Mouse (Mus musculus): ENCODE data around the gene Fmnl1. TPM values are rescaled to one million over a fixed set of nuclear protein-coding genes. Genes with fewer than 3 reads are reported as not detected.

The Fmnl1 gene
- polyA plus RNA-seq, 1 experiment from 2014 or later: 1.1 TPM

GRCm38 (mm10) chr11:103140763-103141100 is 30.2 kb upstream of the Fmnl1 start:
- Histone ChIP-seq H3K36me3 (ENCODE audit: control insufficient read depth, insufficient read depth, low read length) (0 out of 2 replicates have a peak, but pooled peaks cover 8% of the 10 kb centered on the region), H3K4me3 (ENCODE audit: low read depth, low read length) (no peak overlapping the region), H3K4me1 (ENCODE audit: control insufficient read depth, insufficient read depth, low read length) (peaks cover 36% of the 10 kb centered on the region), H3K9me3 (replicated peaks; ENCODE audit: control insufficient read depth, low read length) (no peaks in the 10 kb centered on the region), H3K4me2 (no peak overlapping the region), H3K27me3 (ENCODE audit: control insufficient read depth, insufficient read depth, low read length) (no peaks in the 10 kb centered on the region), H3K27ac (ENCODE audit: low read depth, low read length) (peak overlapping the region; percentile 82; the same call in 1 of the 2 replicates), H3K9ac (ENCODE audit: low read depth, low read length) (no peak overlapping the region)
- ATAC-seq (replicated peaks; ENCODE audit: insufficient number of reproducible peaks, low FRiP score, low TSS enrichment): no peak
- 54% methylated on average over 6 of the region's 6 CpGs for WGBS (ENCODE audit: insufficient replicate concordance)

GRCm38 (mm10) chr11:103141101-103141943 is 29.6 kb upstream of the Fmnl1 start:
- Histone ChIP-seq H3K27ac (ENCODE audit: low read depth, low read length) (peak overlapping the region; percentile 82), H3K9me3 (replicated peaks; ENCODE audit: control insufficient read depth, low read length) (no peaks in the 10 kb centered on the region), H3K27me3 (ENCODE audit: control insufficient read depth, insufficient read depth, low read length) (no peaks in the 10 kb centered on the region), H3K9ac (ENCODE audit: low read depth, low read length) (peak overlapping the region; percentile 49; the same call in 1 of the 2 replicates), H3K4me1 (ENCODE audit: control insufficient read depth, insufficient read depth, low read length) (peaks cover 36% of the 10 kb centered on the region), H3K4me2 (no peak overlapping the region), H3K4me3 (ENCODE audit: low read depth, low read length) (no peak overlapping the region), H3K36me3 (ENCODE audit: control insufficient read depth, insufficient read depth, low read length) (0 out of 2 replicates have a peak, but pooled peaks cover 8% of the 10 kb centered on the region)
- 32% methylated on average over 11 of the region's 11 CpGs for WGBS (ENCODE audit: insufficient replicate concordance)
- ATAC-seq (replicated peaks; ENCODE audit: insufficient number of reproducible peaks, low FRiP score, low TSS enrichment): 0 out of 2 replicates have a peak, but pooled peaks have one; percentile 19

- 10% methylated on average over 1 of the region's 1 CpGs for WGBS (ENCODE audit: insufficient replicate concordance)
- Histone ChIP-seq H3K4me3 (ENCODE audit: low read depth, low read length) (no peak overlapping the region), H3K4me1 (ENCODE audit: control insufficient read depth, insufficient read depth, low read length) (peaks cover 36% of the 10 kb centered on the region), H3K36me3 (ENCODE audit: control insufficient read depth, insufficient read depth, low read length) (0 out of 2 replicates have a peak, but pooled peaks cover 8% of the 10 kb centered on the region), H3K27ac (ENCODE audit: low read depth, low read length) (peak overlapping the region; percentile 82), H3K9ac (ENCODE audit: low read depth, low read length) (peak overlapping the region; percentile 49; the same call in 1 of the 2 replicates), H3K9me3 (replicated peaks; ENCODE audit: control insufficient read depth, low read length) (no peaks in the 10 kb centered on the region), H3K27me3 (ENCODE audit: control insufficient read depth, insufficient read depth, low read length) (no peaks in the 10 kb centered on the region), H3K4me2 (no peak overlapping the region)
- no peak for ATAC-seq (replicated peaks; ENCODE audit: insufficient number of reproducible peaks, low FRiP score, low TSS enrichment)
These were observed 29.0 kb upstream of the Fmnl1 start for GRCm38 (mm10) chr11:103141944-103142255.

GRCm38 (mm10) chr11:103142441-103143182 is 28.3 kb upstream of the Fmnl1 start:
- H3K9me3 ChIP-seq (replicated peaks; ENCODE audit: control insufficient read depth, low read length): no peaks in the 10 kb centered on the region
- peak; percentile 56 for ATAC-seq (replicated peaks; ENCODE audit: insufficient number of reproducible peaks, low FRiP score, low TSS enrichment)
- H3K4me1 ChIP-seq (ENCODE audit: control insufficient read depth, insufficient read depth, low read length): peaks cover 36% of the 10 kb centered on the region
- H3K9ac ChIP-seq (ENCODE audit: low read depth, low read length): peak overlapping the region; percentile 56; the same call in 1 of the 2 replicates
- H3K27me3 ChIP-seq (ENCODE audit: control insufficient read depth, insufficient read depth, low read length): no peaks in the 10 kb centered on the region
- H3K27ac ChIP-seq (ENCODE audit: low read depth, low read length): peak overlapping the region; percentile 82
- no peak overlapping the region for H3K4me3 ChIP-seq (ENCODE audit: low read depth, low read length)
- 29% methylated on average over 8 of the region's 8 CpGs for WGBS (ENCODE audit: insufficient replicate concordance)
- peak overlapping the region; percentile 50 for H3K4me2 ChIP-seq
- H3K36me3 ChIP-seq (ENCODE audit: control insufficient read depth, insufficient read depth, low read length): 0 out of 2 replicates have a peak, but pooled peaks cover 8% of the 10 kb centered on the region

GRCm38 (mm10) chr11:103144309-103145285 is 26.3 kb upstream of the Fmnl1 start:
- no peak overlapping the region for H3K4me3 ChIP-seq (ENCODE audit: low read depth, low read length)
- no peaks in the 10 kb centered on the region for H3K27me3 ChIP-seq (ENCODE audit: control insufficient read depth, insufficient read depth, low read length)
- no peak for ATAC-seq (replicated peaks; ENCODE audit: insufficient number of reproducible peaks, low FRiP score, low TSS enrichment)
- H3K9ac ChIP-seq (ENCODE audit: low read depth, low read length): no peak overlapping the region
- H3K4me2 ChIP-seq: no peak overlapping the region
- WGBS (ENCODE audit: insufficient replicate concordance): 30% methylated on average over 12 of the region's 12 CpGs
- no peaks in the 10 kb centered on the region for H3K36me3 ChIP-seq (ENCODE audit: control insufficient read depth, insufficient read depth, low read length)
- peaks cover 36% of the 10 kb centered on the region for H3K4me1 ChIP-seq (ENCODE audit: control insufficient read depth, insufficient read depth, low read length)
- no peaks in the 10 kb centered on the region for H3K9me3 ChIP-seq (replicated peaks; ENCODE audit: control insufficient read depth, low read length)
- peak overlapping the region; percentile 30; the same call in 1 of the 2 replicates for H3K27ac ChIP-seq (ENCODE audit: low read depth, low read length)

GRCm38 (mm10) chr11:103146386-103146785 is 24.5 kb upstream of the Fmnl1 start:
- Histone ChIP-seq H3K36me3 (ENCODE audit: control insufficient read depth, insufficient read depth, low read length) (no peaks in the 10 kb centered on the region), H3K9me3 (replicated peaks; ENCODE audit: control insufficient read depth, low read length) (no peaks in the 10 kb centered on the region), H3K27me3 (ENCODE audit: control insufficient read depth, insufficient read depth, low read length) (no peaks in the 10 kb centered on the region), H3K4me2 (no peak overlapping the region), H3K9ac (ENCODE audit: low read depth, low read length) (no peak overlapping the region), H3K27ac (ENCODE audit: low read depth, low read length) (no peak overlapping the region), H3K4me3 (ENCODE audit: low read depth, low read length) (no peak overlapping the region), H3K4me1 (ENCODE audit: control insufficient read depth, insufficient read depth, low read length) (peaks cover 30% of the 10 kb centered on the region)
- 89% methylated on average over 4 of the region's 4 CpGs for WGBS (ENCODE audit: insufficient replicate concordance)
- no peak for ATAC-seq (replicated peaks; ENCODE audit: insufficient number of reproducible peaks, low FRiP score, low TSS enrichment)

GRCm38 (mm10) chr11:103147766-103148165 is 23.1 kb upstream of the Fmnl1 start:
- no peak overlapping the region for H3K4me2 ChIP-seq
- H3K27me3 ChIP-seq (ENCODE audit: control insufficient read depth, insufficient read depth, low read length): no peaks in the 10 kb centered on the region
- 70% methylated on average over 4 of the region's 4 CpGs for WGBS (ENCODE audit: insufficient replicate concordance)
- no peak overlapping the region for H3K4me3 ChIP-seq (ENCODE audit: low read depth, low read length)
- no peaks in the 10 kb centered on the region for H3K36me3 ChIP-seq (ENCODE audit: control insufficient read depth, insufficient read depth, low read length)
- ATAC-seq (replicated peaks; ENCODE audit: insufficient number of reproducible peaks, low FRiP score, low TSS enrichment): no peak
- peaks cover 16% of the 10 kb centered on the region for H3K4me1 ChIP-seq (ENCODE audit: control insufficient read depth, insufficient read depth, low read length)
- no peaks in the 10 kb centered on the region for H3K9me3 ChIP-seq (replicated peaks; ENCODE audit: control insufficient read depth, low read length)
- no peak overlapping the region for H3K9ac ChIP-seq (ENCODE audit: low read depth, low read length)
- H3K27ac ChIP-seq (ENCODE audit: low read depth, low read length): no peak overlapping the region

GRCm38 (mm10) chr11:103149771-103150170 is 21.1 kb upstream of the Fmnl1 start:
- Histone ChIP-seq H3K4me3 (ENCODE audit: low read depth, low read length) (no peak overlapping the region), H3K36me3 (ENCODE audit: control insufficient read depth, insufficient read depth, low read length) (no peaks in the 10 kb centered on the region)
- 83% methylated on average over 4 of the region's 4 CpGs for WGBS (ENCODE audit: insufficient replicate concordance)

More at GRCm38 (mm10) chr11:103149771-103150170, 21.1 kb upstream of the Fmnl1 start:
- ATAC-seq (replicated peaks; ENCODE audit: insufficient number of reproducible peaks, low FRiP score, low TSS enrichment): no peak
- H3K27ac ChIP-seq (ENCODE audit: low read depth, low read length): no peak overlapping the region
- H3K9me3 ChIP-seq (replicated peaks; ENCODE audit: control insufficient read depth, low read length): no peaks in the 10 kb centered on the region
- H3K27me3 ChIP-seq (ENCODE audit: control insufficient read depth, insufficient read depth, low read length): no peaks in the 10 kb centered on the region
- peaks cover 5% of the 10 kb centered on the region for H3K4me1 ChIP-seq (ENCODE audit: control insufficient read depth, insufficient read depth, low read length)
- no peak overlapping the region for H3K4me2 ChIP-seq
- no peak overlapping the region for H3K9ac ChIP-seq (ENCODE audit: low read depth, low read length)

Data from heart, embryonic 11.5 days (tissue).